Mouse (Mus musculus): ENCODE measurements at regions not wholly inside any gene's neighbourhood (a gene's known extent, or its start where the extent isn't known, plus 50 kb on each side); places are given as distances from the start of the nearest gene placed in this dataset.

- no peak for TF ChIP-seq CTCF (IDR thresholded peaks at IDR 0.05; ENCODE audit: low read depth)
- Histone ChIP-seq H3K4me1 (ENCODE audit: insufficient read depth) (no peaks in the 10 kb centered on the region), H3K27ac (ENCODE audit: low read depth, low read length) (no peak overlapping the region), H3K27me3 (ENCODE audit: insufficient read depth, low read length) (no peaks in the 10 kb centered on the region), H3K4me3 (ENCODE audit: low read depth, low read length) (no peak overlapping the region), H3K4me2 (ENCODE audit: low read depth) (no peak overlapping the region), H3K36me3 (ENCODE audit: insufficient read depth) (no peaks in the 10 kb centered on the region), H3K9me3 (ENCODE audit: low read length) (no peaks in the 10 kb centered on the region), H3K9ac (no peak overlapping the region)
- ATAC-seq, result no peak
- peak; percentile 2 for DNase-seq
Measured at GRCm38 (mm10) chrX:129656906-129657305, 92.6 kb upstream of the Diaph2 start.

GRCm38 (mm10) chrX:129690677-129691076, 58.9 kb upstream of the Diaph2 start:
- H3K4me3 ChIP-seq (ENCODE audit: low read depth, low read length), result no peak overlapping the region
- no peaks in the 10 kb centered on the region for H3K36me3 ChIP-seq (ENCODE audit: insufficient read depth)
- TF ChIP-seq CTCF (IDR thresholded peaks at IDR 0.05; ENCODE audit: low read depth), result no peak
- H3K9me3 ChIP-seq (ENCODE audit: low read length), result no peaks in the 10 kb centered on the region
- no peaks in the 10 kb centered on the region for H3K27me3 ChIP-seq (ENCODE audit: insufficient read depth, low read length)
- no peak overlapping the region for H3K9ac ChIP-seq
- 82% methylated on average over 1 of the region's 1 CpGs for WGBS
- ATAC-seq, result no peak
- no peak overlapping the region for H3K27ac ChIP-seq (ENCODE audit: low read depth, low read length)
- H3K4me2 ChIP-seq (ENCODE audit: low read depth), result no peak overlapping the region
- no peak for DNase-seq
- no peaks in the 10 kb centered on the region for H3K4me1 ChIP-seq (ENCODE audit: insufficient read depth)
